Mouse (Mus musculus) liver, embryonic 13.5 days (tissue): ENCODE measurements around the gene Bmpr2. TPM values are rescaled to one million over a fixed set of nuclear protein-coding genes. Genes with fewer than 3 reads are reported as not detected.

Experiments used
- ATAC-seq: fragments of 200-750 bp; cut with Nextera tagmentation; 2 replicates; pipeline ENCODE4 v1.8.0; 2017; ENCODE audit warnings: low read depth, mild to moderate bottlenecking, moderate number of reproducible peaks, moderate library complexity
- DNase-seq: peaks from one replicate; pipeline ENCODE4 v3.0.0; 2022
- H3K27ac ChIP-seq: fragments of 300-500 bp; sonication (generic); 2 replicates; pipeline ENCODE4 v1.5.1; 2015; ENCODE audit warnings: moderate library complexity, mild to moderate bottlenecking, inconsistent platforms
- H3K27me3 ChIP-seq: fragments of 300-500 bp; sonication (generic); 2 replicates; pipeline ENCODE4 v1.6.1; 2015; ENCODE audit warnings: mild to moderate bottlenecking, inconsistent platforms
- H3K36me3 ChIP-seq: fragments of 300-500 bp; sonication (generic); 2 replicates; pipeline ENCODE4 v1.6.1; 2015; ENCODE audit warnings: mild to moderate bottlenecking, inconsistent platforms
- H3K4me1 ChIP-seq: fragments of 300-500 bp; sonication (generic); replicated peaks from 2 replicates; pipeline ENCODE4 v1.6.1; 2015; ENCODE audit warnings: inconsistent platforms
- H3K4me2 ChIP-seq: fragments of 300-500 bp; sonication (generic); 2 replicates; pipeline ENCODE4 v1.6.1; 2015; ENCODE audit warnings: inconsistent platforms, mild to moderate bottlenecking, moderate library complexity
- H3K4me3 ChIP-seq: fragments of 300-500 bp; sonication (generic); replicated peaks from 2 replicates; pipeline ENCODE4 v1.5.1; 2015; ENCODE audit warnings: mild to moderate bottlenecking, inconsistent platforms
- H3K9ac ChIP-seq: fragments of 300-500 bp; sonication (generic); 2 replicates; pipeline ENCODE4 v1.6.1; 2015; ENCODE audit warnings: mild to moderate bottlenecking, inconsistent platforms
- H3K9me3 ChIP-seq: fragments of 300-500 bp; sonication (generic); replicated peaks from 2 replicates; pipeline ENCODE4 v1.6.1; 2016; ENCODE audit warnings: inconsistent platforms
- WGBS: fragments of 180-500 bp; shearing (Covaris S2); methylation state at CpG from one replicate; pipeline ENCODE4 v1.1.7; 2015; ENCODE audit not compliant: insufficient replicate concordance; 5-methylcytosine and 5-hydroxymethylcytosine counted together
- polyA plus RNA-seq: library from polyadenylated mRNA; unstranded; fragments of >200 nt; fragmentation: Nextera tagmentation; extraction: Ambion mirVana; gene quantifications from 2 replicates; pipeline ENCODE4 v1.2.1, GENCODE M21; 2015

The Bmpr2 gene
- polyA plus RNA-seq, 1 experiment from 2014 or later: 0.95 TPM

DNA sequence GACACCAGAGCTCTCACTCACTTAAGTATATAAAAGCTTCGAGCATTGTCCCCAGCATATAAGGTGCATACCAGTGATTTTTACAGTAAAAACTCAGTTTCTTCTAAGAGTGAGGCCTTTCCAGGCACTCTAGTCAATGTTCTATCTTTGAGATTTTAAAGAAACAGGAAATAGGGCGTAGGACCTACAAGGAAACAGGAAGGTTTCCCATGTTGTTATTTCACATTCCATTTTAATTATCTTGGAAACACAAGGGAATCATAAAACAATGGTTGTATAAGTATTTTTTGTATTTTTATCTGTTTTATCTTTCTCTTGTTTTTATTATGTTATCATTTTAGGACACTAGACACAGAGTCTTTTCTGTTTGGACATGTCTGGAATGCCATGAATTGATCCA is 34.7 kb downstream of the Bmpr2 start:
- WGBS: 72% methylated on average over 2 of the region's 2 CpGs
- DNase-seq: no peak
- peaks cover 4% of the 10 kb centered on the region; the same call in 1 of the 2 replicates for H3K4me1 ChIP-seq
- ATAC-seq: no peak
- H3K36me3 ChIP-seq: no peaks in the 10 kb centered on the region
- no peak overlapping the region for H3K4me2 ChIP-seq
- no peaks in the 10 kb centered on the region for H3K9me3 ChIP-seq
- no peak overlapping the region for H3K4me3 ChIP-seq
- H3K9ac ChIP-seq: no peak overlapping the region
- H3K27me3 ChIP-seq: no peaks in the 10 kb centered on the region
- H3K27ac ChIP-seq: no peak overlapping the region

DNA sequence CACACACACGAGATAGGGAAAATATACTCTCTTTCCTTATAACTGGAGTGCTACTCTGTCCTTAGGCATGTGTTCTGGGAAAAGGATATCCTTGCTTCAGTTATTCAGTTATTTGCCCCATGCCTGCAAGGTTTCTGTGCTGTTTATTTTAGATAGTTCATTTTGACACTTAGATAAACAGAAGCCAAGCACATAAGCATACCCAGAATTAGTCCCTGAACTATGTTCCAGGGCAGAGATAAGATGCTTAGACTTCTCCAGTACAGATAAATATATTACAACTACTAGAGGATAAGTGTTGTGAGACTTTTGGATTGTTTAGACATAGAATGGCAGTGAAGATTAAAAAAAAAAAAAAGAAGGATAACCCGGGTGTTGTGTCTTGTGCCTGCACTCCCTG is 41.2 kb downstream of the Bmpr2 start:
- H3K4me3 ChIP-seq: no peak overlapping the region
- DNase-seq: peak; percentile 6
- peak overlapping the region; percentile 44 for H3K27ac ChIP-seq
- no peak overlapping the region for H3K4me2 ChIP-seq
- no peaks in the 10 kb centered on the region for H3K9me3 ChIP-seq
- H3K9ac ChIP-seq: no peak overlapping the region
- no peaks in the 10 kb centered on the region for H3K27me3 ChIP-seq
- H3K36me3 ChIP-seq: no peaks in the 10 kb centered on the region
- peak; percentile 86 for ATAC-seq
- 21% methylated on average over 2 of the region's 2 CpGs for WGBS
- H3K4me1 ChIP-seq: peaks cover 24% of the 10 kb centered on the region

DNA sequence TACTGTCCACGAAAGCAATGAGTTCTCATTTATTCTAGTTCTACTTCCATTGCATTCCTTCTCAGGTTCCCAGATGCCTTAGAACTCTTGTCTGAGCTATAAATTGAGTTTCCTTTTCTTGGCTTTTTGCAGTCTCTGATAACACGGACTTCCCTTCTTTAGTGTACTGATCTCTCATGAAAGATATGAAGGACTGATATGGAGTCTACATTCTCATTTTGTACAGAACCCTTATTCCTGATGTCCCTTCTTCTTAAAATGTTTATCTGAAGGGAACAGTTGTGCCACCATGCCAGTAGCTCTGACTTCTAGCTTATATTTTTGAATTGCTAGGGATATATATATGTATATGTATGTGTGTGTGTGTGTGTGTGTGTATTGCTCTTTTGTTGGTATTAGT is 46.7 kb downstream of the Bmpr2 start:
- no peak overlapping the region for H3K4me3 ChIP-seq
- H3K4me2 ChIP-seq: no peak overlapping the region
- H3K4me1 ChIP-seq: peaks cover 14% of the 10 kb centered on the region
- H3K9me3 ChIP-seq: no peaks in the 10 kb centered on the region
- H3K36me3 ChIP-seq: no peaks in the 10 kb centered on the region
- no peak overlapping the region for H3K27ac ChIP-seq
- WGBS: 34% methylated on average over 2 of the region's 2 CpGs
- no peak overlapping the region for H3K9ac ChIP-seq
- DNase-seq: no peak
- H3K27me3 ChIP-seq: no peaks in the 10 kb centered on the region
- no peak for ATAC-seq

DNA sequence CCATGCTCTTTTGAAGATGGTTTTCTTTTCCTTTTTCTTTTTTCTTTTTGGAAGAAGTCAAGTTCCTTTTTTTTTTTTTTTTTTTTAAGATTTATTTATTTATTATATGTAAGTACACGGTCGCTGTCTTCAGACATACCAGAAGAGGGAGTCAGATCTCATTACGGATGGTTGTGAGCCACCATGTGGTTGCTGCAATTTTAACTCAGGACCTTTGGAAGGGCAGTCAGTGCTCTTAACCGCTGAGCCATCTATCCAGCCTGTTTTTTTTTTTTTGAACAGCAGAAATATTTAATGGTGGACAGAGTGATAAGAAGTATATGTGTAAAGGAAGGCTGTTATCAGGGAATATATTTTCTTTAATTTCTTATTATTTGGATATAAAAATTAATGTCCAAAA is 49.6 kb downstream of the Bmpr2 start:
- Histone ChIP-seq H3K36me3 (peaks cover 21% of the 10 kb centered on the region), H3K9ac (no peak overlapping the region), H3K4me3 (no peak overlapping the region), H3K9me3 (no peaks in the 10 kb centered on the region), H3K27ac (no peak overlapping the region), H3K27me3 (no peaks in the 10 kb centered on the region), H3K4me1 (peaks cover 11% of the 10 kb centered on the region), H3K4me2 (no peak overlapping the region)
- no peak for ATAC-seq
- 73% methylated on average over 4 of the region's 4 CpGs for WGBS
- DNase-seq: no peak

DNA sequence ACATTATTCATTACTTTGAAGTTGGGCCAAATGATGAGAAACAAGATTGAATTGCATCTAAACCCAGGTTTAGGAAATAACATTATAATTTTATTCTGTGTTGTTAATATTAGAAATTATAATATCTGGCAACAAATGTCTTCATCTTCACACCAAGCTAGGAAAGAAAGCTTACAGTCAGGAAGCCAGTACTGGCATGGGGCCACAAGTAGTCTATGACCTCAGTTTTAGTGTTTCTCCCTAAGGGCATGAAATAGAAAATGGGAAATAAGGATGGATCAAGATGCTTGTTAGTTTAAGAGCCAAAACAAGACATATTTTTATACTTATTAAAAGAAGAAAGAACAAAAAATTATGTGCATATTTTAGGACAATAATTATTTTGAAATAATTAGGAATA is 62.2 kb downstream of the Bmpr2 start:
- Histone ChIP-seq H3K4me1 (peaks cover 13% of the 10 kb centered on the region), H3K27me3 (no peaks in the 10 kb centered on the region), H3K4me3 (no peak overlapping the region), H3K9ac (no peak overlapping the region), H3K9me3 (no peaks in the 10 kb centered on the region), H3K4me2 (no peak overlapping the region), H3K36me3 (no peaks in the 10 kb centered on the region), H3K27ac (no peak overlapping the region)
- DNase-seq: no peak
- no peak for ATAC-seq

DNA sequence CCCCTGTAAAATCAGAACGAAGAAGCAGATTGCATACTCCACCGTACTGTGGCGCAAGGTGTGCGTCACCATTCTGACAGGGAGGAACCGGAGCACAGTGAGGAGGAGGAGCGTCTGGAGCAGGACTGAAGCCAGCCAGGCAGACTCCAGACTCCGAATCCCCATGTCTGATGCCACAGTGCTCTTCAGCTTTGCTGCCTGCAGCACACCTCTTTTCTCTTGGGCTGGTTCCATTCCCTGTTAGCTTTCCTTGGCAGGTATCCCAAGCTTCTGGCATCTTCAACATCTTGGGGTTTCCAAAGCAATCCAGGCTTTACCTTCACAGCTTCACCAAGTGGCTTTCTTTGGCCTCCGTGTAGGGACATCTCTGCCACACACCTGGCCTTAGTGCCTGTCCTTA is 63.4 kb downstream of the Bmpr2 start:
- H3K4me1 ChIP-seq: peaks cover 13% of the 10 kb centered on the region
- H3K4me3 ChIP-seq: no peak overlapping the region
- ATAC-seq (no peak), DNase-seq (no peak)
- H3K9me3 ChIP-seq: no peaks in the 10 kb centered on the region
- no peak overlapping the region for H3K9ac ChIP-seq
- H3K4me2 ChIP-seq: no peak overlapping the region
- WGBS: 81% methylated on average over 8 of the region's 8 CpGs
- no peaks in the 10 kb centered on the region for H3K36me3 ChIP-seq
- H3K27ac ChIP-seq: no peak overlapping the region
- no peaks in the 10 kb centered on the region for H3K27me3 ChIP-seq

DNA sequence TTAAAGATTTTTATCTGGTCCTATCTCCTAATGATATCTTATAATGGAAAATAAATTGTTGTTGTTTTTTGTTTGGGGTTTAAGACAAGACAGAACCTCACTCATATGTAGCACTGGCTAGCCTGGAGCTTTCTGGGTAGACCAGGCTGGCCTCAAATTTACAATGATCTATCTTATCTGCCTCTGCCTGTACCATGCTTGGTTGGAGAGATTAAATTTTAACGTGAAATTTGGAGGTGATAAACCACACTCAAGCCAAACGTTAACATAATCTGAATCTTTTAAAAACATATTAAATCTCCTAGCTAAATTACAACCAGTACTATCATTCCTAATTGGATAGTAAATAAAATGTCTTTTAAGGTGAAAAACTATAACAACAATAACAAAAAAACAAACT is 66.2 kb downstream of the Bmpr2 start:
- no peak overlapping the region for H3K4me3 ChIP-seq
- 24% methylated on average over 2 of the region's 2 CpGs for WGBS
- H3K27ac ChIP-seq: no peak overlapping the region
- ATAC-seq: no peak
- peaks cover 17% of the 10 kb centered on the region for H3K4me1 ChIP-seq
- H3K36me3 ChIP-seq: no peaks in the 10 kb centered on the region
- H3K9me3 ChIP-seq: no peaks in the 10 kb centered on the region
- H3K27me3 ChIP-seq: no peaks in the 10 kb centered on the region
- H3K4me2 ChIP-seq: no peak overlapping the region
- no peak for DNase-seq
- H3K9ac ChIP-seq: no peak overlapping the region

DNA sequence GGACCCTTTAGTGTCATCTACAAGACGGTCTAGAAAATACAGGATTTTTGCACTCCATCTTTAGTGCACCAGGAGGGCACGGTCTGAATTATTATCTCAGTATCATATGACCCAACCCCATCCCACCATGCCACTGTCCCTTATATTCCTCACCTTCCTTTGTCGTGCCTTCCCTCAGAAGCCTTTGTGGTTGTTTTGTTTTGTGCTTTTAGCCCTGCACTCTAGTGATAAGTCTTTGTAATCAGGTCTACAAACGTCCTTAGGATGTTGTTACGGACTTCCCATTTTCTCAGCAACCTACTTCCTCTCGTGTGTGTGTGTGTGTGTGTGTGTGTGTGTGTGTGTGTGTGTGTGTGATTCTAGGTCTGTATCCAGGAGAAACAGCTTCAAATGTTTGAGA is 67.0 kb downstream of the Bmpr2 start:
- Histone ChIP-seq H3K4me3 (no peak overlapping the region), H3K9ac (no peak overlapping the region), H3K9me3 (no peaks in the 10 kb centered on the region), H3K4me2 (no peak overlapping the region; the same call in 1 of the 2 replicates), H3K4me1 (peaks cover 17% of the 10 kb centered on the region), H3K27ac (no peak overlapping the region), H3K27me3 (no peaks in the 10 kb centered on the region), H3K36me3 (no peaks in the 10 kb centered on the region)
- 7% methylated on average over 6 of the region's 6 CpGs for WGBS
- DNase-seq (peak; percentile 17), ATAC-seq (peak; percentile 74)

DNA sequence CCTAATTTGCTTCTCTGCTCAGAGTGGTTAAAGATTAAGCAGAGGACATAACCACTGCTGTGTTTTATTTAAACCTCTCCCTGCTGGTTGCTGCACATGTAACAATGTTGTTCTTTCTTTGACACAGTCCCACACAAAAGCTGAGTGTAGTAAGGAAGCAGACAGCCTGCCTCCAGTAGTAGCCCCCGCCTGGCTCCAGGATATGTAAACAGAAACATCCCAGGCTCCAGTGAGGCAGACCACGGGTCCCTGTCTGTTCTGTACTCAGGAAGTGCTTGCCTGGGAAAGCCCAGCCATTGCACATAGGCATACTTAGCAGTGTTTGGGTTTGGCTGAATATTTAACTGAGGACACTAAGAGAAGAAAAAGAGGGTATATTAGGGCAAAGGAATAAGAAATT is 70.5 kb downstream of the Bmpr2 start:
- no peaks in the 10 kb centered on the region for H3K36me3 ChIP-seq
- no peaks in the 10 kb centered on the region for H3K27me3 ChIP-seq
- peaks cover 17% of the 10 kb centered on the region for H3K4me1 ChIP-seq
- H3K9me3 ChIP-seq: no peaks in the 10 kb centered on the region
- no peak overlapping the region for H3K9ac ChIP-seq
- 31% methylated on average over 2 of the region's 2 CpGs for WGBS
- ATAC-seq (peak; percentile 55; the same call in 1 of the 2 replicates), DNase-seq (no peak)
- no peak overlapping the region for H3K4me3 ChIP-seq
- no peak overlapping the region for H3K27ac ChIP-seq
- no peak overlapping the region for H3K4me2 ChIP-seq

DNA sequence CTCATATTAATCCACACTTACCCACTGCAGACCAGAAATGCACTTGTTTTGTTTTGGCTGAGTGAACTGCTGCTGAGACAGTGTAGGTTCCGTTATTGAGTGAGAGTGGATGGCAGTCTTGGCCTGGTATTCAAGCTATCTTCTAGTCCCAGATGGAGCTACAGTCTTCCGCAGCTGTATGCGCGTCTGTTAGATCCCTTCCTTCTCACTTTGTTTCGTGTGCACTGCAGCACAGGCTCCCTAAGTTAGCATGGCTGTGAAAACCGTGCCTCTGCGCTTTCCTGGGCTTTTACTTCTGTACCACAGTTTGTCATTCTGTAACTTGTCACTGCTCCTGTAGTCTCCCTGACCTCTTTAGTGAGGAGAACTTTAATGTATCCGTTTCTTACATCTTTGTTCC is 85.1 kb downstream of the Bmpr2 start:
- 0 out of 2 replicates have a peak, but pooled peaks cover 3% of the 10 kb centered on the region for H3K36me3 ChIP-seq
- H3K4me1 ChIP-seq: no peaks in the 10 kb centered on the region; the same call in 1 of the 2 replicates
- no peak overlapping the region for H3K9ac ChIP-seq
- no peaks in the 10 kb centered on the region for H3K9me3 ChIP-seq
- ATAC-seq: no peak
- DNase-seq: no peak
- no peak overlapping the region for H3K4me2 ChIP-seq
- no peak overlapping the region for H3K4me3 ChIP-seq
- no peak overlapping the region for H3K27ac ChIP-seq
- 74% methylated on average over 8 of the region's 8 CpGs for WGBS
- no peaks in the 10 kb centered on the region for H3K27me3 ChIP-seq

DNA sequence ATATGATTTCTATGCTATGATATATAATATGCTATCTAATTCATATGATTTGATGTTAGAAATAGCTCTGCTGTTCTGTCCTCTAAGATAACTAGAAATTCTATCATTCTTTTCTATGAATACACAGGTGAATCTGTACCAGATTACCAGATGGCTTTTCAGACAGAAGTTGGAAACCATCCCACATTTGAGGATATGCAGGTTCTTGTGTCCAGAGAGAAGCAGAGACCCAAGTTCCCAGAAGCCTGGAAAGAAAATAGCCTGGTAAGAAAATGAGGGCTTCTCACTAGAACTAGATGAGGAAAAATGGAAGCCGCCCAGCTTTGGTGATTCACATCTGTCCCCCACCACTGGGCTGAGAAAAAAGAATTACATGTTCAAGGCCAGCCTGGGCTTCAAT is 95.8 kb downstream of the Bmpr2 start:
- no peaks in the 10 kb centered on the region for H3K27me3 ChIP-seq
- ATAC-seq (no peak), DNase-seq (no peak)
- H3K27ac ChIP-seq: no peak overlapping the region
- no peaks in the 10 kb centered on the region for H3K4me1 ChIP-seq
- WGBS: 91% methylated on average over 1 of the region's 1 CpGs
- H3K36me3 ChIP-seq: peaks cover 12% of the 10 kb centered on the region
- no peak overlapping the region for H3K4me2 ChIP-seq
- H3K9me3 ChIP-seq: no peaks in the 10 kb centered on the region
- H3K9ac ChIP-seq: no peak overlapping the region
- no peak overlapping the region for H3K4me3 ChIP-seq

DNA sequence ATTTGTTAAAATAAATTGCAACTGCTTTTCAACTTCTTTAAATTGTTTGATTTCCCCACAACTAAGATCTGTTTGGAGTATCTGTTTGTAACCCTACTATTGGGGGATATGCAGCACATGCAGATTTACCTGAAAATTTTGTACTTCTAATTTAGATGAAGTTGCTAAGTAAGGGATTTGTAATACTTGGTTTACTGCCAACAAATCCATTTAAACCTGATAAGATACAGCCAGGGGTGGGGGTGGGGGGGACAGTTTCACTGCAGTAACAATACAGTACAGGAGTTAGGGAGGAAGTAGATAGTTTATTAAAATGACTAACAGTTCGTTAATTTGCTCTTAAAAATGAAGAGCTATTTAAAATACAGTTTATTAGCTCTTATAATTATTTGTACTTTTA is 98.9 kb downstream of the Bmpr2 start:
- ATAC-seq: no peak
- Histone ChIP-seq H3K4me2 (no peak overlapping the region), H3K27ac (no peak overlapping the region), H3K4me1 (no peaks in the 10 kb centered on the region), H3K36me3 (peaks cover 12% of the 10 kb centered on the region), H3K27me3 (no peaks in the 10 kb centered on the region), H3K4me3 (no peak overlapping the region), H3K9me3 (no peaks in the 10 kb centered on the region), H3K9ac (no peak overlapping the region)
- WGBS: 50% methylated on average over 1 of the region's 1 CpGs
- no peak for DNase-seq
